Mouse (Mus musculus) myocyte (in vitro differentiated cells): ENCODE measurements around the gene Slc22a16. TPM values are rescaled to one million over a fixed set of nuclear protein-coding genes. Genes with fewer than 3 reads are reported as not detected.

Experiments used
- H3K27me3 ChIP-seq: one replicate; pipeline ENCODE4 v1.6.1; 2011; ENCODE audit not compliant: control insufficient read depth, insufficient read depth, insufficient read length
- H3K36me3 ChIP-seq: one replicate; pipeline ENCODE4 v1.6.1; 2011; ENCODE audit not compliant: control insufficient read depth, insufficient read depth
- H3K4me2 ChIP-seq: one replicate; pipeline ENCODE4 v1.6.1; 2011; ENCODE audit warnings: low read depth, control low read depth
- H3K4me3 ChIP-seq: one replicate; pipeline ENCODE4 v1.5.1; 2011; ENCODE audit warnings: mild to moderate bottlenecking, control low read depth, moderate library complexity
- H3K79me2 ChIP-seq: one replicate; pipeline ENCODE4 v1.6.1; 2011; ENCODE audit not compliant: control insufficient read depth, insufficient read depth
- H3ac ChIP-seq: one replicate; pipeline ENCODE4 v1.6.1; 2011; ENCODE audit not compliant: control insufficient read depth, insufficient read length
- CEBPB ChIP-seq: IDR thresholded peaks from 2 replicates; pipeline ENCODE4 v1.6.1; 2011; ENCODE audit warnings: mild to moderate bottlenecking, moderate library complexity; ENCODE audit not compliant: poor library complexity, insufficient read depth, severe bottlenecking
- E2F4 ChIP-seq: IDR thresholded peaks from one replicate; pipeline ENCODE4 v1.6.1; 2011; ENCODE audit warnings: mild to moderate bottlenecking, control low read depth, moderate library complexity; ENCODE audit not compliant: insufficient read depth
- MAX ChIP-seq: IDR thresholded peaks from one replicate; pipeline ENCODE4 v1.6.1; 2011; ENCODE audit warnings: low read depth, mild to moderate bottlenecking, control low read depth
- MYOD1 ChIP-seq, 3 experiments: IDR thresholded peaks; one replicate each; pipeline ENCODE4 v1.6.1; 2011; ENCODE audit warnings: control low read depth in 2 of 3, low read depth in 2 of 3, mild to moderate bottlenecking in 2 of 3, moderate library complexity in 1 of 3; ENCODE audit not compliant: insufficient read length in 2 of 3, control insufficient read depth in 1 of 3
- MYOG ChIP-seq, 3 experiments: IDR thresholded peaks; one replicate each; pipeline ENCODE4 v1.6.1; 2011; ENCODE audit warnings: control low read depth in 2 of 3, low read depth in 2 of 3, mild to moderate bottlenecking in 2 of 3; ENCODE audit not compliant: insufficient read length in 2 of 3, control insufficient read depth in 1 of 3, insufficient read depth in 1 of 3
- POLR2A ChIP-seq: IDR thresholded peaks from one replicate; pipeline ENCODE4 v1.6.1; 2011; ENCODE audit warnings: low read depth, mild to moderate bottlenecking, control low read depth, moderate library complexity; ENCODE audit not compliant: insufficient read length
- POLR2AphosphoS2 ChIP-seq: IDR thresholded peaks from one replicate; pipeline ENCODE4 v1.6.1; 2011; ENCODE audit warnings: low read depth, control low read depth; ENCODE audit not compliant: insufficient read length
- REST ChIP-seq: IDR thresholded peaks from one replicate; pipeline ENCODE4 v1.6.1; 2011; ENCODE audit warnings: mild to moderate bottlenecking, control low read depth, moderate library complexity; ENCODE audit not compliant: insufficient read depth, insufficient read length
- SRF ChIP-seq: IDR thresholded peaks from one replicate; pipeline ENCODE4 v1.6.1; 2011; ENCODE audit warnings: low read depth; ENCODE audit not compliant: control insufficient read depth, insufficient read length
- TCF12 ChIP-seq: IDR thresholded peaks from one replicate; pipeline ENCODE4 v1.6.1; 2011; ENCODE audit warnings: mild to moderate bottlenecking, control low read depth; ENCODE audit not compliant: poor library complexity, insufficient read depth, severe bottlenecking
- TCF3 ChIP-seq: IDR thresholded peaks from one replicate; pipeline ENCODE4 v1.6.1; 2011; ENCODE audit warnings: low read depth, control low read depth; ENCODE audit not compliant: insufficient read length
- USF1 ChIP-seq: IDR thresholded peaks from one replicate; pipeline ENCODE4 v1.6.1; 2011; ENCODE audit warnings: low read depth, mild to moderate bottlenecking, control low read depth, moderate library complexity
- polyA plus RNA-seq: library from polyadenylated mRNA; unstranded; fragments of >200 nt; fragmentation: generic; extraction: Trizol; gene quantifications from one replicate; pipeline ENCODE4 v1.2.1, GENCODE M21; 2012; ENCODE audit warnings: missing spikeins

Slc22a16 gene
- polyA plus RNA-seq, 1 experiment: not detected

GRCm38 (mm10) chr10:40524991-40525390 lies 45.1 kb upstream of the Slc22a16 start:
- Histone ChIP-seq H3K79me2 (no peaks in the 10 kb centered on the region), H3K4me2 (no peak overlapping the region), H3K4me3 (no peak overlapping the region), H3ac (no peak overlapping the region), H3K27me3 (no peaks in the 10 kb centered on the region), H3K36me3 (no peaks in the 10 kb centered on the region)
- TF ChIP-seq CEBPB (no peak), MYOG (IDR thresholded peaks at IDR 0.05; ENCODE audit: control insufficient read depth in 1 of 3, insufficient read depth in 1 of 3, insufficient read length in 2 of 3, low read depth in 2 of 3) (no peak), POLR2AphosphoS2 (no peak)

DNA sequence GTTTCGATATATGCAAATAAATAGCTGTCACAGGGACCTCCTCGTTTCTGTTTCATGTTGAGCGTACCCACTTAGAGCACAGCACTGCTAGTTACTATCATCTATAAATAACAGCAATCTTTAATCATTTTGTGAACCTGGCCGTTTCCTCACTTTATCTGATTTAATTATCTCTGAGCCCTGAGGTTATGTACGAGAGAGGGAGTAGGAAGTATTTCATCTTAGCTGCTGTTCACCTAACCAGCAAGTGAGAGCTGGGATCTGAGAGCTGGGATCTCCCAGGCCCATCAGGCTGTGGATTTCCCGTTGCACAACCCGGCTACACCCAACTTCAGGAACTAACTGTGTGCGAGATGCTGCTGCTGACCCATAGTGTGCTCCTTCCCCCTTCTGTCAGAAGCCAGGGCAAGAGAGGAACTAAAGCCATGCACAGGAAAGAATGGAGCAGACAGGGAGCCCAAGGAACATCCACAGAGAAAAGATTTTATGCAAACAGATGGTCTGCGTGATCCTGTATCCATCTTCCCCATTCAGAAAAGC lies 44.5 kb upstream of the Slc22a16 start:
- H3K79me2 ChIP-seq: no peaks in the 10 kb centered on the region
- H3K4me2 ChIP-seq: no peak overlapping the region
- no peak overlapping the region for H3ac ChIP-seq
- no peaks in the 10 kb centered on the region for H3K36me3 ChIP-seq
- no peak for TF ChIP-seq USF1
- no peak for TF ChIP-seq POLR2AphosphoS2
- no peak for TF ChIP-seq TCF12
- no peak for TF ChIP-seq CEBPB
- TF ChIP-seq MYOG (IDR thresholded peaks at IDR 0.05; ENCODE audit: control insufficient read depth in 1 of 3, insufficient read depth in 1 of 3, insufficient read length in 2 of 3, low read depth in 2 of 3): no peak
- TF ChIP-seq MYOD1 (IDR thresholded peaks at IDR 0.05; ENCODE audit: control insufficient read depth in 1 of 3, insufficient read length in 2 of 3, low read depth in 2 of 3): no peak
- no peak for TF ChIP-seq TCF3
- no peaks in the 10 kb centered on the region for H3K27me3 ChIP-seq
- H3K4me3 ChIP-seq: no peak overlapping the region

DNA sequence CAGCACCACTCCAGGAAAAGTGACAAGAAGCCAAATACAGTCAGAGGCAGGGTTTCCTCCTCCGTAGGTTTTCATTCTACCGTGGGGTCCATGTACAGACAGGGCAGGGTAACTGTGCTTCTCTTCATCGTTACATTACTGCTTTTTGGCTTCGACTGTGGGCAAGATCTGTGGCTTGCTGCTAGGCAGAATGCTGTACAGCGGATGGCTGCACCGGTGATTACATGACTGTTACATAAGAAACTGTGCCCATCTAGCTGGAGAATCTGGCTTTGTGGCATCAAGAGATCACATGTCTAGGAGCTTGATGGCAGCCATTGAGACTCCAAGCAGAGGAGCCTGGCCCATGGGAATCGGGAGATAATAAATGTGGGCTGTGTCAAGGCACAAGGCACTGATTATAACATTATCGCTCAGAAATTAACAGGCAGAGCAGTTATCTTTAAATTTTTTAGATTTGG lies 43.8 kb upstream of the Slc22a16 start:
- H3K4me2 ChIP-seq: no peak overlapping the region
- no peaks in the 10 kb centered on the region for H3K79me2 ChIP-seq
- no peak overlapping the region for H3ac ChIP-seq
- no peak overlapping the region for H3K4me3 ChIP-seq
- no peaks in the 10 kb centered on the region for H3K27me3 ChIP-seq
- TF ChIP-seq CEBPB: peak; percentile 77; the same call in 1 of the 2 replicates
- no peak for TF ChIP-seq USF1
- H3K36me3 ChIP-seq: no peaks in the 10 kb centered on the region

- no peak overlapping the region for H3ac ChIP-seq
- no peaks in the 10 kb centered on the region for H3K36me3 ChIP-seq
- H3K4me2 ChIP-seq: peak overlapping the region; percentile 57
- no peaks in the 10 kb centered on the region for H3K27me3 ChIP-seq
- H3K79me2 ChIP-seq: no peaks in the 10 kb centered on the region
- no peak overlapping the region for H3K4me3 ChIP-seq
- TF ChIP-seq MYOD1 (IDR thresholded peaks at IDR 0.05; ENCODE audit: control insufficient read depth in 1 of 3, insufficient read length in 2 of 3, low read depth in 2 of 3) (no peak), REST (no peak), CEBPB (no peak), MAX (no peak), POLR2A (no peak), MYOG (IDR thresholded peaks at IDR 0.05; ENCODE audit: control insufficient read depth in 1 of 3, insufficient read depth in 1 of 3, insufficient read length in 2 of 3, low read depth in 2 of 3) (no peak), USF1 (no peak), SRF (no peak), E2F4 (no peak), POLR2AphosphoS2 (no peak), TCF12 (no peak), TCF3 (no peak)
These were observed 43.1 kb upstream of the Slc22a16 start for GRCm38 (mm10) chr10:40526986-40527385.

GRCm38 (mm10) chr10:40527573-40527972 lies 42.6 kb upstream of the Slc22a16 start:
- H3K79me2 ChIP-seq: no peaks in the 10 kb centered on the region
- no peaks in the 10 kb centered on the region for H3K36me3 ChIP-seq
- no peak overlapping the region for H3K4me3 ChIP-seq
- no peaks in the 10 kb centered on the region for H3K27me3 ChIP-seq
- H3ac ChIP-seq: no peak overlapping the region
- TF ChIP-seq POLR2A (no peak), SRF (no peak), MAX (no peak), USF1 (peak; percentile 19)
- H3K4me2 ChIP-seq: peak overlapping the region; percentile 57

- no peak overlapping the region for H3K4me2 ChIP-seq
- H3K27me3 ChIP-seq: no peaks in the 10 kb centered on the region
- no peak for TF ChIP-seq TCF3
- no peak for TF ChIP-seq CEBPB
- no peak for TF ChIP-seq MYOD1 (IDR thresholded peaks at IDR 0.05; ENCODE audit: control insufficient read depth in 1 of 3, insufficient read length in 2 of 3, low read depth in 2 of 3)
- no peak for TF ChIP-seq USF1
- no peak for TF ChIP-seq E2F4
- TF ChIP-seq POLR2A: no peak
- no peak for TF ChIP-seq SRF
- TF ChIP-seq TCF12: no peak
- TF ChIP-seq POLR2AphosphoS2: no peak
- TF ChIP-seq REST: no peak
- no peak for TF ChIP-seq MYOG (IDR thresholded peaks at IDR 0.05; ENCODE audit: control insufficient read depth in 1 of 3, insufficient read depth in 1 of 3, insufficient read length in 2 of 3, low read depth in 2 of 3)
- no peak for TF ChIP-seq MAX
- no peaks in the 10 kb centered on the region for H3K36me3 ChIP-seq
- H3K79me2 ChIP-seq: no peaks in the 10 kb centered on the region
- H3ac ChIP-seq: no peak overlapping the region
- no peak overlapping the region for H3K4me3 ChIP-seq
These were observed 41.5 kb upstream of the Slc22a16 start for GRCm38 (mm10) chr10:40528668-40529067.
